Mouse (Mus musculus): ENCODE measurements around the gene Msl1.
A peak's percentile ranks its signal among the peaks of the same experiment; 100 is the strongest.
"Not testable (repeated sequence)": the region's sequence is repeated elsewhere in the genome, so short reads cannot be mapped to it uniquely, and the experiment has no call there.

Msl1 gene

DNA sequence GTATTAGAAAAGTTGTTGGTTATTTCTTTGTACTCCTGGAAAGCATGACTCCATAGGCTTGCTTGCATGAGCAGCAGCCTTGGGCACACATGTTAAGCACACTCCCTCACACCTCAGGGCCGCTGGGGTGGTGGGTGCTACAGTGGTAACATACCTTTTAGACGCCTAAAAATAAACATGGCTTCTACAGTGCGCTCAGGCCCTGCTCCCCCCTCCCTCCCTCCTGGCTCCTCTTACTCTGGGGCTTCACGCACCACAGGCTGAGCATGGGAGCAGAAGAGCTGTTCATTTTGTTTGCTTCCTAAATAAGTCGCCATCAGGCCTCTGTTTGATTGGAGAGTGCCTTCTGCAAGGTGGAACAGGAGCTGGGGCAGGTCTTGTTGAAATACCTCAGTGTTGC lies 2.0 kb downstream of the Msl1 start:
- DNase-seq = no peak

DNA sequence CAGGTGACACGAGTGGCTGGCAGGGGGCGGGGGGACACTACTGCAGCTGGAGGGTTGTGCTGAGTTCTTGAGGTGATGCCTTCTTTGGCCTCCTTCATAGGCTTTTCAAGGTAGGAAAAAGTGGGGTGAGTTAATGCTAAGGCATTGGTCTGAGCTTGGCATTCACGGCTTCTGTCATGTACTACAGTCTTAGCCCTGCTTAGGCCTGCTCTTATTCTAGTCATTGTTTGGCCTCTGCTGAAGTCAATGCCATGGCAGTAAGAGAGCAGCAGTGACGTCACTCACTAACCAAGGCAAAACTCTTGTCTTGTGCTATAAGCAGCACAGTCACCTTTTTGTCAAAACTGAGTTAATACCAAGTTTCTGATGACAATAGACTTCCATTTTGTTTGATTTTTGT lies 2.6 kb downstream of the Msl1 start:
- no peak for DNase-seq

DNA sequence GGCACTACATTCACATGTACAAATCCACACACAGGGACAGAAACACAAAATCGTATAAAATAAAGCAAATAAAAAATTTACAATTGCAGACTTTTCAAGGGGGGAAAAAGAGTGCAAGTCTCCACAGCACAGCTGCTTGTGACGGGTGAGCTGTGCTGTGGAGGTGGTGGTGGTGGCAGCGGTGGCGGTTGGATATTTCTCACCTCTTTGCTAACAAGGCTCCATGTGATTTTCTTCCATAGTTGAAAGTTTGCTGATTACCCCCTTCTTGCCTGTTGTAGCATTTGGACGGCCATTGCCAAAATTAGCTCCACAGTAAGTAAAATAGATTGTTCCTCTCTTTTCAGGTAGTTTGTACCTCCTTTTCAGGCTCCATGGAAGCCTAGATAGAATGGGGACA lies 9.3 kb downstream of the Msl1 start, which contains the start of gene Casc3:
Gene Casc3, plus strand, starts transcription at position 301 of the 400 bp plus-strand sequence.
- no peak for DNase-seq

DNA sequence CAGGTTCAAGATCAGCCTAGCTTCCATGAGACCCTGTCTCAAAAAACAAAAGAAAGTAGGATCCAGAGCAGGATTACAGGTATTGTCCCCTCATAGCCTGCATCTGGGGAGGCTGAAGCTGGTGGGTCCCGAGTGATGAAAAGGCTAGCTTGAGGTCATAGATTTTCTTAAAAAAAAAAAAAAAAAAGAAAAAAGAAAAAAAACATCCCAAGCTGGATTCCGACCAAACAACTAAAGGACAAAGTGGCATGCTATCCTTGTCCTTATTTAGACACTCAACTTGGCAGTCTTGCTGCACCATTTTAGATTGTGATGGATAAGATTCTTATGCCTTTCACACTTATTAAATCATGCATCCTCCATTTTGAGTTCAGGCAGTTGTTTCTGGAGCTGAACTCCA lies 13.1 kb downstream of the Msl1 start:
- no peak for DNase-seq

DNA sequence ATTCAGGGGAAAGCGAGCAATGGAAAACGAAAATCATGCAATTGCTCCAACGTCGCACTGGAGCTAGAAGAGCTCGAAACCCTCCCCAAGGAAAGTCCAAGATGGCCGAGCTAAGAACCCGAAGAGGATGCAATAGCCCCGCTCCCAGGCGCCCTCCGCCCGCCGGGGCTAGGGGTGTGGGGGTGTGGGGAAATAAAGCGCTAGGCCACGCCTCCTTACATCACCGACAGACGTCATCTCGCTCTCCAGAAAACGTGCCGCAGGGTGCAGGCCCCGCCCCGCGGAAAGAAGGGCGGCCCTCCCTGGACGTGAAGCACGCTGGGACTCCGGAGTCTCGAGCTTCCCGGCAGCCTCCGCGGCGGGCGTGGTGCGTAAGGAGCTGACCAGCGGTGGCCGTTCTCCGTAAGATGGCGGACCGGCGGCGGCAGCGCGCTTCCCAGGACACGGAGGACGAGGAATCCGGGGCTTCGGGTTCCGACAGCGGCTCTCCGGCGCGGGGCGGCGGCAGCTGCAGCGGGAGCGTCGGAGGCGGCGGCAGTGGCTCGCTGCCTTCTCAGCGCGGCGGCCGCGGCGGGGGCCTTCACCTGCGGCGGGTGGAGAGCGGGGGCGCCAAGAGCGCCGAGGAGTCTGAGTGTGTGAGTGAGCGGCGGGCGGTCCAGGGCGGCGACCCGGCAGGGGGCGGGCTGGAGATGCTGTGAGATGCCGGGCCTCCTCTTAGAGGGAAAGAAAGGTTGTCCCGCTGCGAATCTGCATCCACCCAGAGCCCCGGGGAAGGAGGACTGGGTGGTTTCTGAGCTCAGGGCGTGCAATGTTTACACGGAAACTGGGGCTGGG lies 14.4 kb downstream of the Msl1 start:
- peak; percentile 99 for DNase-seq

DNA sequence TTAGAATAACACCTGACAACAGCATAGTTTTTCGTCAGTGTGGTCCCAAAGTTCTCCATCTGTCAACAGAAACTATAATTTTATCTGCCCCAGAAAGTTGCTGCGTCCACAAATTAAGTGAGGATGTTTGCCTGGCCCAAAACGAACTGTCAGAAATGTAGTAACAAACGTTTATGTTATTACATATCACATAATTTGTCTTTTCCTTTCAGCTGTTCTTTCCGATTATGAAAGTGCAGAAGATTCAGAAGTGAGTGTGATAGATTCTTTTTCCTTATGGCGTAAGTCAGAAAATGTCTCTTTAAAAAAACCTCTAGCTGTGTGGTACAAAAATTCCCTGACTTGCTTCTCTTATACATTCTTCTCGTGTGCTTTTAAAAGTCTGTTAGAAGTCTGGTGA lies 15.4 kb downstream of the Msl1 start:
- DNase-seq = no peak

DNA sequence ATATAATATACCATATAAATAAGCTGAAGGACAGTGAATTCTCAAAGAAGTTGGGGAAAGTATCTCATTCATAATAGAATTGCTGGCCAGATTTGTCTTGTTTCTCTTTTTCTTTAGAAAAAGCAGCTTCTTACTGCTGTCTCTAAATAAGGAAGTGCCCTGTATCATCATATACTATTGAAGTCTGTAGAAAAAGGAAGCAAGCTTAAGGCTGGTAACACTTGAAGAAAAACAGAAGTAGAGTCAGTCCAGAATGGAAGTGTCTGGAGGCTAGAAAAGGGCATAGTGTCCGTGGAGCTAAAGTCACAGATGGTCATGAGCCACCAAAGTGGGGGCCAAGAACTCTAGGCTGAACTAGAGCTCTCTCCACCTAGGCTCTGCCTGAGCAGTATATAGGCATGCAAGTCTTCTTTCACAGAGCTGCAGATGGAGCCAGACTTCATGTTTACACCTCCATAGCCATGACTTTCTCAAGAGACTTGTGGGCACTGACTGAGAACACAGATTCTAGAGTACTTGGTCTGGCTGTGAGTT lies 21.5 kb downstream of the Msl1 start:
- DNase-seq = no peak

DNA sequence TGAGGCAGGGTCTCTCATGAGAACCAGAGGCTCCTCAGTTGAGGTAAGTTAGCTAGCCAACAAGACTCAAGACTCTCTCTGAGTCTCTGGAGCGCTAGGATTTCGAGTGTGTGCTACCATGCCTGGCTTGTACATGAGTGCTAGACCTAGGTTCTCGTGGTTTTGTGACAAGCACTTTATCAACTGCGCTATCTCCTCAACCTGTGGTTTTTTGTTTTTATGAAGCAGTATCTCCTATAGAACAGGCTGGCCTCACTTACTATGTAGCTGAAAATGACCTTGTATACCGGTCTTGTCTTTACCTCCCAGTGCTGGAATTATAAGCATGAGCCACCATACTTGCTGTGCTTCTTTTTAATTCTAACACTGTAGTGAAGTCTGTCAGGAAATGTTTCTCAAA lies 25.7 kb downstream of the Msl1 start:
- no peak for DNase-seq

DNA sequence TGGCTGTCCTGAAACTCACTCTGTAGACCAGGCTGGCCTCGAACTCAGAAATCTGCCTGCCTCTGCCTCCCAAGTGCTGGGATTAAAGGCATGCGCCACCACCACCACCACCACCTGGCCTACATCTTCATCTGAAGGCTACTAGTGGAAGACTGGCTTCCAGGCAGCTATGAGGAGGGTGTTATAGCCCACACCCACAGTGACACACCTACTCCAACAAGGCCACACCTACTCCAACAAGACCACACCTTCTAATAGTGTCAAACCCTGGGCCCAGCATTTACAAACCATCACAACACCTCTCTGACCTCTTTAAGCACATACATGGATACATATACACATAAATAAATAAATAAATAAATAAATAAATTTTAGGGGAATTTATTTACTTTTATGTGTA lies 30.8 kb downstream of the Msl1 start:
- DNase-seq = not testable (repeated sequence)

DNA sequence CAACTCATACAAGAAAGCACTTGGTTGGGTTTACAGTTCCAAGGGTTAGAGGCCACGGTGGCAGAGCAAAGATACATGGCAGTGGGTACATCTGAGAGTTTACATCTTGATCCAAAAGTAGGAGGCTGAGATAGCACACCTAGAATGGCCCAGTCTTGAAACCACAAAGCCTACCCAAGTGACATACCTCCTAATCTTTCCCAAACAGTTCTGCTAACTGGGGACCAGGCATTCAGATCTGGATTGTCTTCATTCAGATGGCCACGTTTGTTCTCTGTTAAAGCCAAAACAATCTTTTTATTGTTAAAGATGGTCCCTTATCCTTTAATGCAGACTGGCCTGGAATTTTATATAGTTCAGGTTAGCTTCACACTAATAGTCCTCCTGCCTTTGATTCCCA lies 32.6 kb downstream of the Msl1 start:
- no peak for DNase-seq

DNA sequence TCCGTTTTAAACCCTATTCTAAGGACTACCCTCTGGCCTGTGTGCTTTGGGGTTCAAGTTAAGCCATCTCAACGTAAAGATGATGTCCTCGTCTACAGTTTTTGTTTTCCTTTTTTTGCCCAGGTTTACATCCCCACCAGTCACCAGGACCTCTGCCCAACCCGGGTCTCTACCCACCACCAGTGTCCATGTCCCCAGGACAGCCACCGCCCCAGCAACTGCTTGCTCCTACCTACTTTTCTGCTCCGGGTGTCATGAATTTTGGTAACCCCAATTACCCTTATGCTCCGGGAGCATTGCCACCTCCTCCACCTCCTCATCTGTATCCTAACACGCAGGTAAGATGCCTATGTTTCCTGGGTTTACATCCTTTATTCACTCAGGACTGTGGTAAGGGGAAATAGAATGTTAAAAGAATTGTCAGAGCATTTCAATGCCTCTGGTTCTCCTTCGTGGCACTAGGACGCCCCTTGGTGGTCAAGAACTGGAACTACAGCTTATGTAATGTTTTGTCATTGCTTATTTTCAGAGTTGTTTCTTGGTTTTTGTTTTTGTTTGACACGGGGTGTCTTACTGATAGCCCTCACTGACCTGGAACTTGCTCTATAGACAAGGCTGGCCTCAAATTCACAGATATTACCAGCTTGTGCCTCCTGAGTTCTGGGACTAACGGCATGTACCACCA lies 33.9 kb downstream of the Msl1 start:
- no peak for DNase-seq

DNA sequence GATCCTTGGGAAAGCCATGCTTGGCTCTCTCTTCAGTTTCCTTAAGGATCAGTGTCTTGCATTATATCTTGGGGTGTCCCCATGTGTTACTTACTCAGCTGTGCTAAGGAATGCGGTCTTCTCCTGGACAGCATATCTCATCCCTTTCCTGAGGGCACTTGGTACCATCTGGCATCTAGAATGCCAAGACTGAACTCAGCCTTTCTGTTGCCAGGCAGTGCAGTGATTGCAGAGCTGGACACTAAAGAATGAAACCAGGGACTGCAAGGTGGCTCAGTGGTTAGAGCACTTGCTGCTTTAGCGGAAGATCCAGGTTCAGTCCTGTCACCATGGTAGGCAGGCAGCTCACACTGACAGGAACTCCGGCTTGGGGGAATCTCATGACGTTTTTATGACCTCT lies 34.6 kb downstream of the Msl1 start:
- DNase-seq = no peak

DNA sequence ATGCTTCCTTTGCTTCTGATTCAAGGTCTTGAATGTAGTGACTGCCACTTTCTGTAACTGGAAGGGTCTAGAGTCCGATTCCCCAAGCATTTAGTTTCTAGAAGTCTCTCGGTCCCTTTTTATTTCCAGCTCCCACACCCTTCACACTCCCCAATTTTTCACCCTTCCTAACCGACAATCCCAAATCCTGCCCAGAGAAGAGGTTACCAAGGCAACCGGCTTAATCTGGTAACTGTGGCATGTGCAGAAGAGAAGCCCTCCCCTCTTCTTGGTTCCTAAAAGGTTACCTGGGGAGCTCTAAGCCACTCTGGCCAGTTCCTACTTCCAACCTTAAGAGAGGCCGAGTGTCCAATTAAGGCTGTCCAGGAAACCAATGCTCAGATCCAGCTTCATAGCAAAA lies 40.0 kb downstream of the Msl1 start:
- no peak for DNase-seq

DNA sequence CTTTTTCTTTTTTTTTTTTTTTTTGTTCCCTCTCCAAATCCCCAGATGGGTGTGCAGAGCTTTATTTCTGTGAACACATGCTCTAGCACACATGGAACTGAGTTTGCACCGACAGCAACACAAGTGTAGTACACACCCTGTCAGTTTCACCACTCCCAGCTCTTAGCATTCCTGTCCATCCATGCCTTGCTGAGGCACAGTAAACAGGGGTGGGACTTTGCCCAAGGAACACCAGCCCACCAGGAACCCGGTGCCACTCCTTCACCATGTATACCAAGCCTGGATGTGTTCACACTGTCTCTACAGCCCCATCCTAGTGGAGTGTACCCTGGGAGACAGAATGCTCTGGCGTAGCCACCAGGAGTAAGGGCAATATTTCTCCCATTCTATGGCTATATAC lies 40.4 kb downstream of the Msl1 start:
- no peak for DNase-seq

DNA sequence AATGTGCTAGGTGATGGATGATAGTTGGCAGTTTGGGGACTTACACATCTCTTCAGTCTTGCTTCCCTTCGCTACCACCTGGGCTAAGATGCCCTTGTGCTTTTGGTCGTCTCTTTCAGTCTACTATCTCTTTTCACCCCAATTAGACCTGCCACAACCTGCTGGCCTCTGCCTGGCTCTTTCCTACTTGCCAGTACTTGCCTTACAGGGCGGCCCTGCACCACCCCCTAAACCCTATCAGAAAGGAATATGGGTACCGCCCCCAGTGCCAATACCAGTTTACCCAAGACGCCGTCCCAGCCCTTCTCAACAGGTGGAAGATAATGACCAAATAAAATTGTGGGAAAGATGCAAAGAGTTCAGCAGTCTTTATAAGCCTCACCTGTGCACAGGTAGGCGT lies 40.8 kb downstream of the Msl1 start:
- DNase-seq = no peak

DNA sequence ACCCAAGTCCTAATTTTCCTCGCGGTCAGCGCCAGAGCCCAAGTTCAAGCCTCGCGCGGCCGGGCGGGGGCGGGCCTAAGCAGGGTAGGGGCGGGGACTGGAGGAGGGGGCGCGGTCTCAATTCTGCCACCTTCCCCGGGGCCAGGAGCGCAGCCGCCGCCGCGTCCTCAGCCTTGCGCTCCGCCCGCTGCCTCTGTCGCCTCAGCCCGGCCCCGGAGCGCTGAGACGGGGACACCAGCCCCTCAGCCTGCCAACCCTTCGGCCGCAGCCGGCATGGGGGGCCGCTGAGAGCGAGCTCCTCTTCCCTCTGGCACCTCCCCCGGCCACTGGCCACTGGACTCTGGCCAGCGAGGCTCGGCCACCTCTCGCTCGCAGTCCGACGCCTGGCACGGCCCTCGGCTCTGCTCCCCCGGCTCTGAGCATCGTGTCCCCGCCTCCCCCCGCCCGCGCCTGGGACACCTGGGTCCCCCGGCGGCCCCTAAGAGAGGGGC lies 41.4 kb downstream of the Msl1 start, which contains the start of gene Rapgefl1:
Gene Rapgefl1, plus strand, starts transcription at position 135 of the 491 bp plus-strand sequence.
- peak; percentile 76 for DNase-seq

DNA sequence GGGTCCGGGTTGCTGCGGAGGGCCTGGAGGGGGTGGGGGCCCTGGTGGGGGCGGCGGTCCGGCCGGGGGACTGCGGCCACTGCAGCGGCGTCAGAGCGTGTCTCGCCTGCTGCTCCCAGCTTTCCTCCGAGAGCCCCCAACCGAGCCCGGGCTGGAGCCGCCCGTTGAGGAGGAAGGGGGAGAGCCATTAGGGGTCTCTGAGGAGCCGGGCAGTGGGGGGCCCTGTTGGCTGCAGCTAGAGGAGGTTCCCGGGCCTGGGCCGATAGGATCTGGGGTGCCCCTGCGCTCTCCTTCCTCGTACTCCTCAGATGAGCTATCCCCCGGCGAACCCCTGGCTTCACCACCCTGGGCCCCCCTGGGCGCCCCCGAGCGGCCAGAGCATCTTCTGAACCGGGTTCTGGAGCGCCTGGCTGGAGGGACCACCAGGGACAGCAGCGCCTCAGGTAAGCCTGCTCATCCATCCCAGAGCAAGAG lies 42.0 kb downstream of the Msl1 start:
- no peak for DNase-seq

DNA sequence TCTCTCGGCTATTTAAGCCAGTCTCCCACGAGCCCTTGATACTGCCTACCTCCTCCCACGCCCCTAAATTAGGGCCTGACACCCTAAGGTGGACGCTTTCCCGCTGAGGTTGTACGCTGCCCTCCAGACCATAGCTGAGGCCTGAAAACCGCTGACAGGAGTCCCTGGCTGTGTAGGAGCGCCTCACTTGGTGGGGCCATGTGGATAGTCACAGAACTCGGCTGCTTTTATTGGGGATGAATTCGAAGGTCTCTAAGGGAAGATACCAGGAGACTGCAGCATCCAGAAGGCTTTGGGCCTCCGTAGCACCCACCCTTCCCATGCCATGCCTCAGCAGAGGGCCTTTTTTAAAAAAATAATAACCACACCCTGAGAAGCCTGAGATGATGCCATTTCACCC lies 42.6 kb downstream of the Msl1 start:
- DNase-seq = no peak

DNA sequence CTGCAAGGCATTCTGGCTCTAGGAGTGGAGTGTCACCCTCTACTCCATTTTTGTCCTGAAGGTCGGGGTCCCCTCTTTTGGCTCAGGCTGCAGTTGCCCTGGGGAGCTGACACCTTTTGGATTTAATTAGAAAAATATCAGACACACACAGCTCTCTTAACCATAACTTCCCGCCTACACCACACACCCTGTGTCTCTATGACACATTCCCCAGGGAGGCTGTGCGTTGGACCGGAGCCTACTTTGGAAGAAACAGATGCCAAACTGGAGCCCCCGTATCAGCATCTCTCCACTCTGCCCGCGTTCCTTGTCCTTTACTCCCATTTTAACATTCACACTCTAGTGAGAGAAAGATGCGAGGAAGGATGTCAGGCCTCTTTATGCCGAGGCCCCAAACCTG lies 43.2 kb downstream of the Msl1 start:
- no peak for DNase-seq

DNA sequence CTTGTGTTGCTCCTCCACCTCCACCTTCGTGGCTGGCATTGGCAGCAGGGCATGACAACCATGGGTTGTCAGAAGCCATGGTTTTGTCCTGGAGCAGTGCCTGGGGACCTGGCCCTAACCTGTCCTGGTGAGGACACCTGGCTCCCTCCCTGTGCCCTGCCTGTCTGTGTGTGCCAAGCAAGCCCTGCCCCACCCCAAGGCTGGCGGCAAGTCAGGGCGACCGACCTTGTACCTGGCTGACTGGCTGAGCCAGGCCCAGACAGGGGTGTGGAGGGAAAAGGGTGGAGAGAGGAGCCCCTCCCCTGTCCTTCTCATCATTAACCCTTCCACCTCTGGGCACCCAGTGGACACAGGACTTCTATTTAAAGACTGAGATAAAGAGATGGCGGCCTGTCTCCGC lies 44.1 kb downstream of the Msl1 start:
- DNase-seq = peak; percentile 66

DNA sequence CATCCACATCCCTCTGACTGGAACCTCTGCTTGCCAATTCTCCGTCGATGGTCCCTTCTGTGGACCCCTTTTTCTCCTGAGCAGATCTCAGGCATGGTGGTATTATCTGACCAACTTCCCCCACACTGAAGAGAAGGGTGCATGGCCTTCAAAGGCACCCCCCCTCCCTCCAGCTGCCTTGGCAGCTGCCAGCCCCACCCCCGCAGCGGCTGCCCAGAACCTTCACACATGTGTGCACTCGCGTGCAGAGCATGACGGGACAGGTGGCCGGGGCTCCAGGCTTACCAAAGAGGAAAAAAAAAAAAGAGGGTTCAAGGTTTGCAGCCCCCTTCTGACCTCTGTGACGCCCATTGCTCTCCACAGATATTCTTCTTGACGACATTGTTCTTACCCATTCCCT lies 44.6 kb downstream of the Msl1 start:
- DNase-seq = no peak

DNA sequence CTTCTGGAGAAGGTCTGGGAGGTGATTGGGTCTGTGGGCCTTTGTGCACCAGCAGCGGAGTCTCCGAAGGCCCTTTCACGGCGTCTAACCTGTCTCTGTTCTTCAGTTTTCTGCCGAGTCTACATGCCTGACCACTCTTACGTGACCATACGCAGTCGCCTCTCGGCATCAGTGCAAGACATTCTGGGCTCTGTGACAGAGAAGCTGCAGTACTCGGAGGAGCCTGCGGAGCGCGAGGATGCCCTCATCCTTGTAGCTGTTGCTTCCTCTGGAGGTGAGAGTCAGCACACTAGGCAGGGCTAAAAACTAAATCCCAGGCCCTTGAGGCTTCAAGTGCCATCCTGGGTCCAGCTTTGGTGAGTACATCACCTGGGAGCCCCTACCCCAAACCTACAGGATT lies 50.7 kb downstream of the Msl1 start:
- DNase-seq = no peak

DNA sequence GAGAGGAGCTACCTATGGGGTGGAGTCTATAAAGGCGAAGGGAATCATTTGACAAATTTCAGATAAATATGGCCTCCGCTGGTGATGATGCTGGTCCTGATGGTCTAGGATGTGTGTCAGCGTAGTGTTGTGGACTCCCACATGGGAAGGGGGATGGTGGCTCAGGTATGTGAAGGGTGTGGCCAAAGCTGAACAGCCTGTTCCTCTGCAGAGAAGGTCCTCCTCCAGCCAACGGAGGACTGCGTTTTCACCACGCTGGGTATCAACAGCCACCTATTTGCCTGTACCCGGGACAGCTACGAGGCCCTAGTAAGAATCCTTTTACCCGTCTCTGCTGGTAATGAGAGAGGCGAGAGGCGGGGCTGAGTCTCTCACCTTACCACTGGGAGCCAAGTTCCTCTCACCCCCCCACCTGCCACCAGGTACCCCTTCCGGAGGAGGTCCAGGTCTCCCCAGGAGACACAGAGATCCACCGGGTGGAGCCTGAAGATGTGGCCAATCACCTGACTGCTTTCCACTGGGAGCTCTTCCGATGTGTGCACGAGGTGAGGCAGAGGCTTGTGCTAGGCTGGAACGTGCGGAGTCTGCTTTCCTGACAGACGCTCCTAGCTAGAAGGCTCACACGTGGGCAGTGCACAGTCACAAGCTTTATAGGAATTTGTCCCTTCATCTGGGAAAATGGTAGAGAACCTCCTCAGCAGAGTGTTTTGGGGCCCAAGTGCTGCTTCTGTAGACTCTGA lies 51.7 kb downstream of the Msl1 start:
- no peak for DNase-seq
